Mouse (Mus musculus) telencephalon, adult 2 months (tissue): ENCODE data around the gene Htra3.
A peak's percentile ranks its signal among the peaks of the same experiment; 100 is the strongest.

Source experiments
- DNase-seq: peaks from one replicate; pipeline ENCODE4 v3.0.0-alpha.2; 2011; ENCODE audit warnings: low read depth, low spot score

The Htra3 gene

DNA sequence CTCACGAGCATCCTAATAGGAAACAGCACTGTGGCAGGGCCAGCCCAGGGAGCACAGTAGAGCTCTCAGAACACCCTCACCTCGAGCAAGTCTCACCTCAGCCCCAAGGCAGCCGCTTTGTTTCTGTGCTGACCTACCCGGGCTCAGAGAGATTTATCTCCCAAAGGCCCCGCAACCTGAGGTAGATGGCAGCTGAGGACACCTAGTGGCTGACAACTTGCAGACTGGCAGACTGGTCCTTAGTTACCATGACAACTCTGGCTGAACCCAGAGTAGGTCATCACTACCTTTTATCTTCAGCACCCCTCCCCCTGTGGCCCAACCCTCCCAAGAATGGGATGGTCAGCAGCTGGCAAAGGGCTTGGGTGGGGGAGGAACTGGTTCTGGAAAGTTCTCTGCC is 16.2 kb upstream of the Htra3 start:
- DNase-seq = no peak

DNA sequence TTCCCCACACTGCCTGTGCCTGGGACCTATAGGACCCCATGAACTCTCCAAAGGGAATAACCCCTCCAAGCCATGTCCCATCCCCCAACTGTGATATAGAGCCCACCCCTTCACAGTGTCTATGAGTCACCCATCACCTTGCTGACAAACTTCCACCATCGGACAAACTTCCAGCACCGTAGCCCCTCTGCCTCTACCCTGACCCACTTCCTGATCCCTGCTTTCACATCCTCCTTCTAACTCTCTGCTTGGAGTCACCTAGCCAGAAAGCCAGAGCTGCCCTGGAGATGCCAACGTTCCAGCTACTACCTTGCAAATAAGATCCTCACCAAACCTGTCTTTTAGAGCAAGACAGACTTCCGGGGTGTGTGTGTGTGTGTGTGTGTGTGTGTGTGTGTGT is 14.1 kb upstream of the Htra3 start:
- DNase-seq = no peak

GRCm38 (mm10) chr5:35691246-35691645 is 11.7 kb upstream of the Htra3 start:
- DNase-seq = no peak

- DNase-seq = no peak
Measured at GRCm38 (mm10) chr5:35690485-35691165, 11.0 kb upstream of the Htra3 start.

DNA sequence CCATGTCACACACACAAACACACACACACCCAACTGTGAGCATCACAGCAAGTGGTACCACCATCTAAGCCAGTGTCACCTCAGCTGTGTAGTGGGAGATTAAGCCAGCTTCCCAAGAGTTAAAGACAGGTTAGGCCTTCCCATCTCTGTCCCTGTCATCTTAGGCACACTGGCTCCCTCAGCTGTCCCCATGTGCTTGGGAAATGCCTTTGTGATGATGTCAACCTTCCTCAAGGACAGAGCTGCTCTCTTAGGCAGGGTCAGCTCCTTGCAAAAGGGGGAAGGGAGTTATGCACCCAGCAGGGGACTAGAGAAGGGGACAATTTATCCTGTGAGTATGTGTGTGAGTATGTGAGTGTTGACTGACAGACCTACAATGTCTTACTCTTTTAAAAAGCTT is 9.8 kb upstream of the Htra3 start:
- no peak for DNase-seq

GRCm38 (mm10) chr5:35688851-35689250 is 9.3 kb upstream of the Htra3 start:
- no peak for DNase-seq

GRCm38 (mm10) chr5:35687098-35687497 is 7.5 kb upstream of the Htra3 start:
- no peak for DNase-seq

GRCm38 (mm10) chr5:35686336-35686735 is 6.8 kb upstream of the Htra3 start:
- DNase-seq = no peak

- no peak for DNase-seq
Measured at GRCm38 (mm10) chr5:35685079-35685478, 5.5 kb upstream of the Htra3 start.

GRCm38 (mm10) chr5:35680958-35681357 is 1.4 kb upstream of the Htra3 start:
- no peak for DNase-seq

- DNase-seq = no peak
Measured at GRCm38 (mm10) chr5:35676964-35677363, 2.6 kb downstream of the Htra3 start.

DNA sequence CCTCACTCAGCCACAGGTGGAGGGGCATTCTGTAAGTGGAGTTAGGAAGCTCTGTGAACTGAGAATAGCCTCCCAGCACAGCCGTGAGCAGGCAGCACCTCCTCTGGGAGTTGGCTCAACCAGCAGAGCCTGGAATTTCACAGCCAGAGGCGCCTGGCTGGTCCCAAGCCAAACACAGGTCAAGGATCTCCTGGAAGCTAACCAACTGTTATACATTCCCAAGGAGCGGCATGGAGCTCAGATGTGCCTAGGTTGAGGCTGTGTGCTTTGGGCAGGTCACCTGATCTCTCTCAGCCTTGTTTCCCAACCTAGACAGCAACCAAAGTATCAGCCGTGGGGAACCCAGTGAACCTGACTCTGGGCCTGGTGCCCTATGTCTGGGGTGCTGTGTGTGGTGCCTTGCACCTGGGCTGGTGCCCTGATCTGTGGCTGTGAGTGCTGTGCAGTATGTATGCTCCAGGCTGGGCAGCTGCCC is 5.5 kb downstream of the Htra3 start:
- no peak for DNase-seq

DNA sequence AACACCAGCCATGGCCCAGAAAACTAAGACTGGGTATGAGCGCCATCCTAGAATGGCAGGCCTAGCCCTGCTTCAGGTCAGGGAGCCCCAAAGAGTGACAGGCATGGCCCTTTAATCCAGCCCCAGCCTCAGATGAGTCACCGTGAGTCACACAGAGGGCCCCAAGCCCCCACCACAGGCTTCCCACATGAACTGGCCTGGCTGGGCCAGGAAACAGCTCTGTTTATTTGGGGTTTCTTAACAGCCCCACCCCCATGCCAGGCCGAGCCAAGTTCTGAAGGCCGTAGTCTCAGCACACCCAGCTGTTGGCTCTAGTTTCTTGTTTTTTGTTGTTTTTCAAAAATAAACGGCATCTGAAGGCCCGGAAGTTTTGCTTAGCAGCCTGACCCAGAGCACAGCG is 6.5 kb downstream of the Htra3 start:
- no peak for DNase-seq

GRCm38 (mm10) chr5:35672581-35672980 is 7.0 kb downstream of the Htra3 start:
- DNase-seq = no peak

- DNase-seq = peak; percentile 47
Measured at GRCm38 (mm10) chr5:35671474-35671891, 8.1 kb downstream of the Htra3 start.

GRCm38 (mm10) chr5:35670412-35670801 is 9.2 kb downstream of the Htra3 start:
- peak; percentile 19 for DNase-seq

DNA sequence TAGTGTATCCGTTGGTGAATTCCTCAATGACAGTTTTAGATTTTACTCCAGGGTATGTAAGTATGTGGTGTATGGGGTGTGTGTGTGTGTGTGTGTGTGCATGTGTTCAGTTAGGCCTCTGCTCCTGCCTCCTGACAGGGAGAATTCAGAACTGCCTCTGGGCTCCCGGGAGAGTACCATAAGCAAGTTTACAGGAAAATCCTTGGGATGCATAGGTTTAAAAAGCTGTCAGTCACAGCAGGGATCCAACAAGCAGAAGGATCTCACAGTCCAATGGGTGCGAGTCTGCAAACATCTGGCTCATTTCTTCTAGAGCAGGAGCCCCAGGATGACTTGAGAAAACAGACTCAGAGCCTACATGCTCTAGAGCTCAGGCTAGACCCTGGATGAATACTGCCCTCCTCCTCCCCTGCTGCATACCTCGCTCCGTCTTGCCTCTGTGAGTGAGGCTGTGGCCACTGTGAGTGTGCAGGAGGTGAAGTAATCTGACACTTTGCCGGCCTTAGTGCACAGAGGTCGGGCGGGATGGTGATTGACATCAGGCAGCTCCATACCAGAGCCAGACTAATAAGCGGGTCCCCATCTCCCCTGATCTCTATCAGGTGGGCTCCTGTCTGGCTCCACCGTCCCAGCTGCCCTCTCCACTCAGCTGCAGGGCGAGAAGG is 9.7 kb downstream of the Htra3 start:
- DNase-seq = no peak

DNA sequence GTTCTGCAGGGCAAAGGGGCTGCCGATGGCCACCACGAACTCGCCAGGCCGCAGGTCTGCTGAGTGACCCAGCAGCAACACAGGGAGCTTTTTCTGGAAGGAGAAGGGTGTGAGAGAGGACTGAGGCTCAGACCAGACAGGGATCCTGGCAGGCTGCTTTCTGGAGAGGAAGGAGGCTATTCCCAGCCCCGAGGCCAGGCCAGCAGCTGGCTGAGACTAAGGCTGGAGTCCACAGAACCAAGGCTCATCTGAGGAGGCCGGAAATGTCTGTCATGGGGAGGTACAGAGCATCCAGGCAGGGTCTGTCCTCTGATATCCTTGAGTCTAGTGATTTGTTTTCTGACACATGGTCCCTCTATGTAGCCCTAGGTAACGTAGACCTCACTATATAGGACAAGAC is 13.4 kb downstream of the Htra3 start:
- no peak for DNase-seq

GRCm38 (mm10) chr5:35662021-35662545 is 17.5 kb downstream of the Htra3 start:
- DNase-seq = no peak

DNA sequence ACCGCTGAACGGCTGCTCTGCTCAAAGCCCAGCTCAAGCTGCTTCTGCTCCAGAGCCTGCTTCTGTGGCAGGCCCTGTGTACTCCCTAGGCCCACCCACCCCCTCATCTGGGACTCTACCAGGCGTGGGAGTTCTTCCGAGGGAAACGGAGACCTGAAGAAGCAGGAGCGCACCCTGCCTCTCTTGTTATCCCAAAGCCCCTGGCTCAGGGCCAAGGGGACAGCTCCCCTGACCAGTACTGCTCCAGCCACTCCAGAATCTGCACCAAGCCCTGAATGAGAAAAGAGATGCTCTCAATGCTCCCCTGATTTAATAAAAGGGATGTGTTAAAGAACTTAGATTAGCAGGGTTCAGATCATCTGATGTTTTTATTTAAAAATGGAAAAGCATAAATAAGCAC is 18.4 kb downstream of the Htra3 start:
- no peak for DNase-seq

DNA sequence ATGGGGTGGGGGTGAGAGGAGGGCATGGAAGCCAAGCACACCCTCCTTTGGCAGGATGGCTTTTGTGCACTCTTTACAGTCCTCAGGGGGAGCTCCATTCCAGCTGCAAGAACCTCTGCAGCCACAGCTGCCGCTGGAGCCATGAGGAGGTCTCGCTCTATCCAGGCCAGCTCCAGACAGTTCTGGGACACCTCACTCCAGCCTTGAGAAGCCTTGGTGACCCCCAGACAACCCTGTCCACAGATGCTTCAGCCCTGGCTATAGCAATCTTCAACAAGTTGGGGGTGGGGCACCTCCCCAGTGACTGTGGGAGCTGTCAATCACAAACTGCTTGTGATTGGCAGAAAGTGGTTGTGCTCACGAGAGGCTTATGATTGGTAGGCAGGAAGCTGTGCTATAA is 20.1 kb downstream of the Htra3 start:
- no peak for DNase-seq

- no peak for DNase-seq
Measured at GRCm38 (mm10) chr5:35655753-35656485, 23.7 kb downstream of the Htra3 start.
